Mouse (Mus musculus): Measurements from ENCODE around the gene Hes5.

DNA sequence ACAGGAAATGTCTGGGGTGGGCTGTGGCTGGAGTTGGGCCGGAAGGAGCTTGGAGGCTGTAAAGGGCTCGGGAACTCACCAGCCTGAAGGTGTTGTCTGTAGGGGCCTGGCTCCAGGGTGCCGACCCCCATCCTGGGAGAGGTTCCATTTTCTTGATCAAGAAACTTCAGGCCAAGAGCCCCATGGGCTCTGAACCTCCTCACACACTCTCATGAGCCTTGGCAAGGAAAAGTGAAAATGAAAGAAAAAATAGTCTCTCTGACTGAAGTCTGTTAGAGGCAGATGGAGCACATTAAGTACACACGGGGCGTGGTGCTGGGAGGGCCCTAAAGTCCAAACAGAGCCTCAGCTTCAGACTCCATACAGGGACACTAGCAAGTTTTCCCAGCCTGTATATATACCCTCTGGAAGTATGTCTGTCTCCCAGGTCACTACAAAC, 32.8 kb upstream of the Hes5 start:
- TF ChIP-seq CTCF (IDR thresholded peaks at IDR 0.05; ENCODE audit: borderline replicate concordance, extremely low read depth, insufficient read depth, insufficient read length) (no peak), POLR2A (IDR thresholded peaks at IDR 0.05; ENCODE audit: borderline replicate concordance, extremely low read depth, insufficient read depth, insufficient read length, poor library complexity, severe bottlenecking) (no peak)
